Mouse (Mus musculus): ENCODE measurements at regions not wholly inside any gene's neighbourhood (a gene's known extent, or its start where the extent isn't known, plus 50 kb on each side); places are given as distances from the start of the nearest gene placed in this dataset.
A peak's percentile ranks its signal among the peaks of the same experiment; 100 is the strongest.

DNA sequence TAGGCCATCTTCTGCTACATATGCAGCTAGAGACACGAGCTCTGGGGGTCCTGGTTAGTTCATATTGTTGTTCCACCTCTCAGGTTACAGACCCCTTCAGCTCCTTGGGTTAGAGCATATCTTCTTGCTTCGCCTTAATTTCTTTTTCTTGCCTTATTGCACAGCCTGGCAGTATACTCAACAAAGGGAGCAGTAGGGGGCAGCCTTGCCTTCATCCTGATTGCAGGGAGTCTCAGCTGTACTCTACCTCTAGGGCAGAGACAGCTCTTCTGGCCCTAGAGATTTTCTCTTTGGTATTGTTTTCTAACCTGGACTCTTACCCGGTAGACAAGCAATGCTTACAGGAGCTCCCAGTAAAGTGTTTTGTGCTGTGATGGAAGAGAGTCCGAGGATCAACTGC, 161.1 kb upstream of the Rpl34 start:
- no peak for DNase-seq (ENCODE audit: extremely low spot score in 1 of 2, low spot score in 1 of 2)

DNA sequence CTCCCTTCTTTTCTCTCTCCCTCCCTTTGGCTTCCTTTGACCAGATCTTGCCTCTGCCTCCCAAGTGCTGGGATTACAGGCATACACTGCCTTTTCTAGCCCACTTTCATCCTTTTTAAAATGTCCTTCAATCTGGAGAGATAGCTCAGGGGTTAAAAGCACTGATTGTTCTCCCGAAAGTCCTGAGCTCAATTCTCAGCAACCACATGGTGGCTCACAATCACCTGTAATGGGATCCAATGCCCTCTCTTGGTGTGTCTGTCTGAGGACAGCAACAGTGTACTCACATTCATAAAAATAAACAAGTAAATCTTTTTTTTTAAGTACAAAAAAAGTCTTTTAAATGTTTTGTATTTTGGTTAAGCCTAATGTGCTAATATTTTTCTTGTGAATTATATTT, 158.4 kb upstream of the Rpl34 start:
- DNase-seq (ENCODE audit: extremely low spot score in 1 of 2, low spot score in 1 of 2): no peak

DNA sequence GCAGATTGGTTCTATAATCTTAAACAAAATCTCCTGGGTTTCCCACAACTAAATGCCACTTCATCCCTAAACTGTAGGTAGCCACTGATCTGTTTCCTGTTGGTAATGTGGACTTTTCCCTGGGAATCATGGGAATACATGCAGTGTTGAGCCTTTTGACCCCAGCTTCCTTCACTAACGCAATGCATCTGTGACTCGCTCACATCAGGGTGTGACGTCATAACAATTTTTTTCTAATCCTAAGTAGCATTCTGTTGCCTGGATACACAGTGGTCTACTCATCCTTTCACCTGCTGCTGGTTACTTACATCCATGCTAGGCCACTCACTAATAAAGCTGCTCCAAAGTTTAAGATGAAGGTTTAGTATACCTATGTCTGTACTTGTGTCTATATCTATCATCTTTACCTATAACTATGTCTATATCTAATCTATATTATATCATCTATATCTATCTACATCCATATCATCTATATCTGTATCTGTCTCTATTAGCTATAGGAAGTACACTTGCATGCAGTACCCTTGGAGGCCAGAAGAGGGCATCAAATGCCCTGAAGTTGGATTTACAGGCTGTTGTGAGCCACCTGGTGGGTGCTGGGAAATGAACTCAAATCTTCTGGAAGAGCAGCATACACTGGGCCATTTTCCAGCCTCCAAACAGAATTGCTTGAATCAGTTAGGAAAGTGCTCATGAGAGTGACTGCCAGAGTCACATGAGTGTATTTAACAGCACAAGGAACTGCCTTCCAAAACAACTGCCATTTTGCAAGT, 157.5 kb upstream of the Rpl34 start:
- DNase-seq (ENCODE audit: extremely low spot score in 1 of 2, low spot score in 1 of 2): no peak

DNA sequence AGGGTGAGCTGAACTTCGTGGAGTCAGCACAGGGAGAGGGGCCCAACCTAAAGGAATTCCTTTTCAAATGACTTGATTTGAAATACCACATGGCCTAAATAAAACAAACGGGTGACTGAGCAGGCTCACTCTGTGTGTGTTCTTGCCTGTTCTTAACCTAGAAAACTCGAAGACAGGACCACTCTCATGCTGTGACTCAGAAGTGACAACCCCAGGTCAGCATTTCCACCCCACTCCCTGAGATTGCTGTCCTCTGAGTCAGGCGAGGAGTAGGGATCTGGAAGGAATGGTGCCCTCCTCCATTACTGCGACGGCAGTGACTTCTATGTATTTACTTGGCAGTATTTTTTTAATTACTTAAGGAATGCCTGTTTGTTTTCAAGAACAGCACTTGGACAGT, 155.8 kb upstream of the Rpl34 start:
- DNase-seq (ENCODE audit: extremely low spot score in 1 of 2, low spot score in 1 of 2): no peak

DNA sequence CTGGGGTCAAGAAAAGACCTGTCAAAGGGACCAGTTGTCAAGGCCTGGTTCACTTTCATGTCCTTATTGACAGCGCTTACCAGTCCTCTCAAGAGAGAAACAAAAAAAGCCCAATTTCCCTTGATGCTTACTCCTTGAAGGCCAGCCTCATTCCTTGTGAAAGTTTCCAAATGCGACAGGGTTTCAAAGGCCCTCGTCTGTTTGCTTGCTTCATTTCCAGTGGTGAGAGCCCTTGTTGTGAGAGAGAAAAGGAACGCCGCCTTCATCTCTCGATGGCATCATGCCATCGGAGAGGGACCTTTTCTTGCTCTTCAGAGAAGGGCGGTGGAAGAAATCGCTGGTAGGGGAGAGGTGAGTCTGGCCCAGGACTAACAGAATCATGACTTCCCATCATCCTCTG, 154.2 kb upstream of the Rpl34 start:
- DNase-seq (ENCODE audit: extremely low spot score in 1 of 2, low spot score in 1 of 2): no peak

DNA sequence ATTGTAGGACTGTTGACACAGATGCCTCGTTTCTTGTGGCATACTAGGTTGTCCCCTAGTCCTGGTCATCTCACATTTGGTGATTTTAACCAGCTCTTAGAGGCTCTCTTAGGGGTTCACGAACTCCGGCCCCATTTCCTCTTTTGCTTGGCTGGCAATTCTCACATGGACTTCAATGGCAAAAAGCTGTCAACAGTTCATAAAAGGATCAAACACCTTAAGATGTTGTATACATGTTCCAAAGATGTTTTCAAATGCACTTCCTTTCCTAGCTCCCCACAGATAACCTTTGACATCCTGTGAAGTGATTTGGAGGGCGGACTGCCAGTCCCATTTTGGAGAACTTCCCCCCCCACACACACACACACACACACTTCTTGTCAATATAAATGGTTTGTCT, 153.7 kb upstream of the Rpl34 start:
- no peak for DNase-seq (ENCODE audit: extremely low spot score in 1 of 2, low spot score in 1 of 2)

DNA sequence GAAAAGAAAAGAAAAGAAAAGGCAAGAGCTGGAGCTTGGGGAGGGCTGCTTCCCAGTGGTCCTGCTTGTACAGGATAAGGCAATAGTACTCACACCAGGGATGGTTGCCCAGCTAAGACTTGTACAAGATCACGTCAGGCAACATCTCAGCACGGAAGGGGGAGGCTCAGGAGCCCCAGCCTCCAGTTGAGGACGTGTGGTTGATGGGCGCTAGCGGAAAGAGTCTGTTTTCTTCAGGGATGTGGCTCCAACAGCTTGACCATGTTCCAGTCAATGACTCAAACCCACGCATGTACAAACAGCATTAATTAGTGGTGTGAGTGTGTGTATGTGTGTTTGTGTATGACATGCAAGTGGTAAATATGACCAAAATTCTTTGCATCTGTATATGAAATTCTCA, 153.1 kb upstream of the Rpl34 start:
- no peak for DNase-seq (ENCODE audit: extremely low spot score in 1 of 2, low spot score in 1 of 2)

DNA sequence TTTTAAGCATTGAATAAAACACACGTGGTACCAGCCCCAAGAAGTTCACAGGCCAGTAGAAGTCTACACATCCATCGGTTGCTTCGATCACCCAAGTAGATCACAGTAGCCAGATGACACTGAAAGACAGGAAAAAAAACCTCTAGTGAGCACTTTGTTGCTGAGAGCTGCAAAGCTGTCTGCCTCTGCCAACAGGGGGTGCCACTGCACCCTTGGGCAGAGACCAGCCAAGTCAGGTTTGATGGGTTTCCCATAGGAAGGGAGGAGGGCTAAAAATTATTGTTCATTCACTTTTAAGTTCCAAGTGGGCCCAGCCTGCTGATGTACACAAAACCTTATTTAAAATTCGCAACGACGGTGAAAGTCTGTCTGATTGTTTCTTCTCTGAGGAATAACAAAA, 150.3 kb upstream of the Rpl34 start:
- no peak for DNase-seq (ENCODE audit: extremely low spot score in 1 of 2, low spot score in 1 of 2)

DNA sequence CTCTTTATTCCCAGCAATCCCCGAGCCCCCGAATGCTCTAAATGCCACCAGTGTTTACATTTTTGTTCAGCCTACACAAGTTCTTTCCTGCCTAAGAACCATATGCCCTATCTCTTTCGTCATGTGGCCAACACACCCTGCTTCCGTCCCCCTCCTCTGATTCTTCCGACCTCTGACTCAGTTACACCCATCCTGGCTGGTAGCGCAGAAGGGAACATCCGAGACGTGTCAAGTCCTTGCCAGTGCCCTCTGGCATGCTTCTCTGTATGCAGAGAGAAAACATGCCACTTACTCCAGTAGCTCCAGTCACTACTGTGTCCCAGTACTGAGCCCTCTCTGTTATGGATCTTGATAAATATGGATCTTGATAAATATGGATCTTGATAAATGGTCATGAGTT, 149.3 kb upstream of the Rpl34 start:
- DNase-seq (ENCODE audit: extremely low spot score in 1 of 2, low spot score in 1 of 2): no peak

DNA sequence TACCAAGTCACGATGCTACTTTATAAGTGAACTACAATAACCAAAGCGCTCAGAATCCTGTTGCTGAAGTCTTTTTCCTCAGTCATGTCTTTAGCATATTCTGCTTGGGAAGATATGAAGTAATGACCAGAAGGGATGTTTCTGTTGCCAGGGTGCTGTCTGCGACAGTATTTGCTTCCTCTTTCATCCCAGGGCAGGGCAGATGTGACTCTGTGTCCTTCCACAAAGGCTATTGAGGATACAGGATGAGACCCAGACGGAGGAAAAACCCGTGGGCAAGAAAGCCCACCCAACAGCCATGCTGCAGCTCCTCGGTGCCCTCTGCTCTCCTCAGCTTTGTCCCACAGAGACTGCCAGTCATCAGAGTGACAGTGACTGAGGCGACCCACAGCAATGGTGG, 148.6 kb upstream of the Rpl34 start:
- no peak for DNase-seq (ENCODE audit: extremely low spot score in 1 of 2, low spot score in 1 of 2)

DNA sequence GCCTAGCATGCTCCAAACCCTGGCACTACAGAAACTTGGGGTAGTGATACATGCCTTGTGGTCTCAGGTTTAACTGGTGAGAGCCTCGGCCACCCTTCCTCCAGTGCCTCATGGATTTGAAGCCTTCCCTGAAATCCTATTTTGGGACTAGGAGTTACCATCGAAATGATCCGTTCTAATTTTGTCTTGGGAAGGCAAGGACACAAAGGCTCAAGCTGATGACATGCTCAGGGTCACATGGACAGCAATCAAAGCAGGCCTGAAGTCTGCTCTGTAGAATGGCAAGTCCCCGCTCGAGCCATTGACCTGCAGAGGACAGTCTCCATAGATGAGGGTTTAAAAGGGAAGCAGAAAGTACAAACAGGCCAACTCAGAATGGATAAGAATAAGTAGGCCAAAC, 147.8 kb upstream of the Rpl34 start:
- DNase-seq (ENCODE audit: extremely low spot score in 1 of 2, low spot score in 1 of 2): no peak

DNA sequence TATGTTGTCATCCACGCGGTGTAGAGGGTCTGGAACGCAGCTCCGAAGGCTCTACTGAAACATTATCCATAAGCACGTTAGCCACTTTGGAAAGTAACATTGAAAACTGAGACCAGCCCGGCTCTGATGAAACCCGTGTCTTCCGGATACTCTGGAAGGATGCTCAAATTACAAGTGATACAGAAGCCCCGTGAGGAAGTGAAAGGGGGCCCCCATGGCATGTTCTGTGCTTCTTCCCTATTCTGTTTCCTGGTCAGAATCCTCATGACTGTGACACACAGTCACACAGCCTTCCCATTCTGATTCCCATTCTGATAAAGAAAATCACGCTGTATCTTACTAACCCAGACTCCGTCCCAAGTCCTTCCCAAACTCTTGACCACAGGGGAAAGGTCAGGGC, 143.5 kb upstream of the Rpl34 start:
- DNase-seq (ENCODE audit: extremely low spot score in 1 of 2, low spot score in 1 of 2): no peak

DNA sequence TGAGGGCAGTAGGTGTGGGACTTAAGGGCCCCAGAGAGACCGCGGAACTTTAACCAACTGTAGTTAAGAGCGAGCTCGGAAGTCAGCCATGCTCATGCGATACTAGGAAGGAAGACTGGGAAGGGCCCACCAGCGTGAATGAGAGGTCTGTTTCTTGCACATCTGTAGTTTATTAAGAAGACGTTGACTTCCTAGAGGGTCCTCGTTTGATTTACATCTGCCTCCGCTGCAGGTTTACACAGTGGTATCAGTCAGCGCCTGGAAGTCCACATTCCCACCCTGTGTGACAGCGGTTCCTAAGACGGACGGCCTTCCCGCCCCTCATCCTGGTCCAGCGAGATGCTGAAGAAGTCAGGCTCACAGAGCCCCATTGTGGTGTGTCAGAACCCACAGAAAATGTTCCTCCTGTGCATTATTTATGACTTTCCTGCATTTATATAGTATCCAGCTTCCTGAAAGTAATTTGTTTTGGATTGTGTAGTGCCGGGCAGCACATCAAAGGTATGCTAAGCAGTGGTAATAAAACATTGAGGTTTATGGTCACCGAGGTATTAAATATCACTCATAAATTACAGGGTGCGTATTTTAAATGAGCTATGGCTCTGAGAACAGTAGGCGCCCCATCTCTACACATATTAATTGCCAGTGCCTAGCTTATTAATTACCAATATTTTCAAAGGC, 136.9 kb upstream of the Rpl34 start:
- no peak for DNase-seq (ENCODE audit: extremely low spot score in 1 of 2, low spot score in 1 of 2)

DNA sequence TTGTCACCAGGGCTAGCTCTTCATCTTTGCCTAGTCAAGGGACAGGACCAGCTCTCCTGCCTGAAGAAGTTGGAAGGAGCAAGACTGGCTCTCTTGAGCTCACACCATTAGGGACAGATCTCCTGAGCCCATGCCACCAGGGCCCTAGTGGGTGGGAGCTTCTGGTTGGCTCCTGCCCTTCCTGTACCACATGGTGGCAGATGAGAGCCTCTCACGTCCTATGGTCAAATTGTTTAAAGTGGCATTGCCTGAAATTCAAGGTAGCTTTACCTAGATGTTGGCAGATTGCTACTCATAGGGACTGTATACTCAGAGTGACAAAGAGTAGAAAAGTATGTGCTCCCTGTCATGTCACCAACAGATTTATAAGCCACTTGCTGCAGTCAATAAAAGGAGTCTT, 134.6 kb upstream of the Rpl34 start:
- DNase-seq (ENCODE audit: extremely low spot score in 1 of 2, low spot score in 1 of 2): no peak

DNA sequence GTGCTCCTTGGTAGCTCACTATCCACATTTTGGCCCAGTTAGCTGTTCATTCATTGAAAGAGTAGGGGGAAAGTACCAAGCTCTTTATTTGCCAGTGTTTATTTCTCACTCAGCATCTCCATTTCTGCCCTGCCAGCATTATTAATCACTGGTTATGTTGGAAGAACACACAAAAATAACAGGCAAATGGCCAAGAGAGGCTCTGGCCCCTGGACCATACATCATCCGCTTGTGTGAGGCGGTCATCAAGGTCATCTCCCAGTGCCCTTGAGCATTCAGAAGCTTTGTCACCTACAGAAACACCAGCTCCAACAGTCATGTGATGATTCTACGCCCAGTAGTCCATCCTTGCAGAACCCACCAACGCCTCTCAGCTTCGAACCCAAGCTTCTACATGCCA, 133.2 kb upstream of the Rpl34 start:
- DNase-seq (ENCODE audit: extremely low spot score in 1 of 2, low spot score in 1 of 2): no peak

DNA sequence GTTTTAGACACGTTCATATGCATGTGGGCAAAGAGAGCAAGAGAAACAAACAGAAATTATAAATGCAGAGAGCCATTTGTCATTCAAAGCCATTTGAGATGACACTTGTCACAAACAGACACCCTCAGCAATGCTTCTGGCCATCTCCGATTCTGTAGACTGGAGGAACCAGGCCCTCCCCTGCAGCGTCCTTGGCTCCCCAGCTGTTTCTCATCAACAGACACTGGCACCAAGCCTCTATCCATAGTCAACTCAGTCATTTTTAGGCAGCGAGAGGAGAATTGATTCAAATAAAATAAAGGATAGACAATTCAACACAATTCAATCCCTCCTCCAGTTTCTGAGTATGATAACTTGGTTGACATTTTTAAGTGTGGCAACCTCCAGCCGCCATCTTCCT, 130.1 kb upstream of the Rpl34 start:
- DNase-seq (ENCODE audit: extremely low spot score in 1 of 2, low spot score in 1 of 2): no peak

DNA sequence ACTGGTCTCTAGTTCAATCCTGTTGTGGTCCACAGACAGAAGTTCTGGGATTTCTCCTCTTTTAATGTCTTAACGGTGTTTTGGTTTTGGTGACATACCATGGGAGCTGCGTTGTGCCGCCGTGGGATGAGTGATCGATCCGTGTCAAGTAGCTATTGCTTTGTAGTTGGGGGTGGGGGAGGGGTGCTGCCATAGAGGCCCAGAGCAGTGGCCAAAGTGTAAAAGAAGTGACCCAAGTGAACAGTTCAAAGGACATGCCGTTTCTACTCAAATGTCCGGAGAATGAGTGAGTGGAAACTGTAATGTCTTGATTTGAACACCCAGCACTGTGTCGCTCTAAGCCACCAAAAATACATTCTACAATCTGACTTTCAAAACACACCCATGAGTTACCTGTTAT, 123.7 kb upstream of the Rpl34 start:
- no peak for DNase-seq (ENCODE audit: extremely low spot score in 1 of 2, low spot score in 1 of 2)

DNA sequence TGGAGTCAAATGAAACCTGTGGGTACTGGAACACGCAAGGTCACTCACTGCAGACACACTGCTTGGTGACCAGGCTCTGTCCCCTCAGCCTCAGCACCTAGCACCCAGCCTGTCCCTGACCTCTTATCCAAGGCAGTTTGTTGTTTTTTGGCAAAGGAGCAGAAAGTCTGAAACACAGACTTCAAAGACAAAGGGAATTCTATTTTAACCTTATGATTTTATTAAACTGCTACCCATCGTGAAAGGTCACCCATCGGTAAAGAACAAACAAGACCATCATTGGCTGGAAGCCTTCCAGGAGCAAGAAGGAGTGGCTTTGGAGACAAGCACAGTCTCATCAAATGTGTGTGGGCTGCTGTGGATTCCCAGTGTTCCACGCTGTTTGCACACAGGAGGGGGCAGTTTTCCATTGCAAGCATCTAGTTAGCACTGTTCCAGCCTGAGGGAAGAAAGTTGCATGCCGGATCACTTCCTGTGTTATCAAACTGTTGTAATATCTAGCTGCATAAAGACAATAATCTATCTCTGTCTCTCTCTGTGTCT, 120.6 kb upstream of the Rpl34 start:
- DNase-seq (ENCODE audit: extremely low spot score in 1 of 2, low spot score in 1 of 2): no peak

DNA sequence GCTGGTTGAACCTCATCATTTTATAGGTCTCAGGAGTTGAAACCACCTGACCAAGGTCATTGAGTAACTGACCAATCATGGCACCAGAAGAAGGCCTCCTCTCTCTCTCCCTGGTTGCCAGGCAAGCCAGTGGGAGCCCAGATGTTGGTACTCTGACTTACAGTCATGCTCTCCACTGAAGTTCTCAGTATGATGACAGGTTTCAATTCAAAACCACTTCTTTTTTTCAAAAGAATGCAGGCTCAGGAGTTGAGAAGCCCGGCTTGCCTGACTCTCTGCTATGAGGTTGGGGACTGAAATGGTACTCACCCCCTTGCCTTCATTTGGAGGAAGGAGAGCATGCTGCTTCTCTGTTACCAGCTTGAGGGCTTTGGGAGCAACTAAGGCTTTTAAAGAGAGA, 111.6 kb upstream of the Rpl34 start:
- no peak for DNase-seq (ENCODE audit: extremely low spot score in 1 of 2, low spot score in 1 of 2)

DNA sequence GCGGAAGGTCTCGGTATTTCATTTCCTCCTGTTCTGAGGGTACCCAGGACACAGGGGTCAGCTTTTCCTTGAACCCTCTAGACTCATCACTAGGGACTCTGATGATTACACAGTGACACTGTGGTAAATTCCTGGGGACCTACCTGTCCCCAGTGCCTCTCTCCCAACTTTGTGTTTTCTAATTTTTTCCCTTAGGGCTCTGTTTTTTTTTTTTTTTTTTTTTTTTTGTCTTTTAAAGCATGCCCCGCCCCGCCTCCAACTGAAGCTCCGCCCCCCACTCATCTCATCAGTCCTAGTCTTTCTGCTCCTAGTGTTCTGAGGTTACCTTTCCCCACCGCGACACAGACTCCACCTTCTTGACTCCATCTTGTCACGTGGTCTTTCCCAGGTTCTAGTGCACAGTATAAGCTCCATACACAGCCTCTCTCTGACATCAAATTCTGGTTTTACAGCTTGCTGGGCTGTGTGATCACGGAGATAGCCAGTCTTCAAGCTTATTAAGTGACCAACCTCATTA, 109.8 kb upstream of the Rpl34 start:
- no peak for DNase-seq (ENCODE audit: extremely low spot score in 1 of 2, low spot score in 1 of 2)

DNA sequence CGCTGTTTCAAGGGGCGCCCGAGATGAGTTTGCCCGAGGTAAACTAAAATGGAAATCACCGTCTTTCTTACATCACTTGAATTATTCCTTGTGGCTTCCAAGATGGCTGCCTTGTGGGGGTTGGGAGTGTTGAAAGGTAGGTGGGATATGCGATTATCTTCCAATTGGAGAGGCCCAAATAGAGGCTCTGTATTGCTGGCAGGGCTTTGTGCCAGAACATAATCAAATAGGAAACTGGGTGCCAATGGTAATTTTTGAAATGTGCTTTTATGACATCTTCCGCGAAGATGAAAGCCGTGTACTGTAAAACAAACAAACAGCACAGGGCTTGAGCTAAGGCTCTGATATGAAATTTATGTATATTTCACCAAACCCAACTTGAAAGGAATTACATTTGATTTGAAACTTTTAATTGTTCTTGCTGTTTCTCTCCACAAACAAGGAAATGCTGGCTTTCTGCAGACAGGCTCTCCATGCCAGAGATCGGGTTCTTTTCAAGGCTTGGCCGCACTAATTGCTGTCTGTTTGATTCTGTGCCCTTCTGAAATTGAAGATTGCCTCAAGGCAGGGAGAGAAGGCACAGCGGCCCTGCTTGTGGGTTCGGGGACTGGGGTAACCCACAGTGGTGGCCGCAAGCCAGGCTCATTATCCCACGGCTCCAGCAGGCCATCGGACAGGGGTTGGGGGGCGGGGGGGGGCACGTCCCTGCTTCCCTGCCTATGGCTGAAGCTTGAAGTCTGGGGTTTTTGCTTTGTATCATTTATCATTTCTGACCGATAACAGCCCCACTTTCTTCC, 108.6 kb upstream of the Rpl34 start:
- DNase-seq (ENCODE audit: extremely low spot score in 1 of 2, low spot score in 1 of 2): peak in 1 of 2 experiments; percentile 8

All from frontal cortex, adult 2 months (tissue).